Comparison of ENCODE assay signal across 24 mouse cellular contexts in the genomic region with DNA sequence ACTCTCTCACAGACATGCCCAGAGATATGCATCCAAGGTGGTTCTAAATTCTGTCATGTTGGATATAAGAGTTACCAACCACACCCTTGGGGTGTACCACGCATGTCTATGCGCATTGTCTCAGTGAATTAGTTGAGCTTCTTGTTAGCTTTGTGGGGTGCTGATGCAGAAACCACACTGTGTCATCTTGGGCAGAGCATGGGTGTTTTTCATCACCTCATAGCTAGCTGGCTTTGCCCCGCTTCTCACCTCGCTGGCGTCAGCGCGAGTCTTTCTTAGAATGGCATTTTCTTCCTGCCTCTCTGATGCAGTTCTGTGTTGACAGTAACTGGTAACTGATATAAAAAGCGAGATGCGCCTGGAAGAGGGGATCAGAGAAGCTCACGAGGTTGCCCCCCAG. TPM values are rescaled to one million over a fixed set of nuclear protein-coding genes. Genes with fewer than 3 reads are reported as not detected.
DNase-seq lines count a peak whose midpoint lies in the region; ATAC-seq and TF ChIP-seq lines count a peak whose summit lies in the region.
"Had no signal": no experiment of that assay in that cellular context is flagged by ENCODE, and none has a peak within 500 bp of the region (broad histone marks: within the 10 kb centered on the region; RNA-seq: fewer than 3 reads in every experiment).

No protein-coding gene starts in this region.

- H3K36me3 ChIP-seq in forebrain, embryonic 11.5 days (ENCODE audit: control insufficient read depth, insufficient read depth, low read length): no peaks in the 10 kb centered on the region
- no peaks in the 10 kb centered on the region for H3K36me3 ChIP-seq in forebrain, postnatal 0 days (ENCODE audit: insufficient read depth)
- H3K36me3 ChIP-seq: G1E had no signal

- H3K9me3 ChIP-seq in forebrain, embryonic 11.5 days (ENCODE audit: control insufficient read depth, low read length): no peaks in the 10 kb centered on the region
- no peaks in the 10 kb centered on the region for H3K9me3 ChIP-seq in forebrain, postnatal 0 days (ENCODE audit: low read length)
- H3K9me3 ChIP-seq: G1E had no signal

- H3K27me3 ChIP-seq in forebrain, embryonic 11.5 days (ENCODE audit: control insufficient read depth, insufficient read depth, low read length): no peaks in the 10 kb centered on the region
- no peaks in the 10 kb centered on the region for H3K27me3 ChIP-seq in forebrain, postnatal 0 days (ENCODE audit: insufficient read depth, low read length)
- H3K27me3 ChIP-seq: CH12.LX had no signal

- H3K4me2 ChIP-seq in forebrain, embryonic 11.5 days (ENCODE audit: low read depth, low read length, severe bottlenecking): no peak overlapping the region
- no peak overlapping the region for H3K4me2 ChIP-seq in forebrain, postnatal 0 days (ENCODE audit: low read depth)

- no peak for TF ChIP-seq CTCF in forebrain, postnatal 0 days (IDR thresholded peaks at IDR 0.05; ENCODE audit: low read depth)

- no peak overlapping the region for H3K27ac ChIP-seq in forebrain, embryonic 11.5 days (ENCODE audit: low read depth, low read length)
- no peak overlapping the region for H3K27ac ChIP-seq in forebrain, postnatal 0 days (ENCODE audit: low read depth, low read length)

- 93% methylated on average over 10 of the region's 10 CpGs for WGBS in forebrain, embryonic 11.5 days
- 86% methylated on average over 10 of the region's 10 CpGs for WGBS in forebrain, postnatal 0 days

- DNase-seq in forebrain, embryonic 11.5 days (ENCODE audit: low spot score): peak; percentile 33
- DNase-seq in forebrain, postnatal 0 days: no peak
- peak; percentile 56 for DNase-seq in heart, adult 11 months
- DNase-seq in heart, postnatal 4 days: no peak
- peak; percentile 26 to 61 for DNase-seq in natural killer cell, adult 2 months (ENCODE audit: low spot score in 2 of 2)
- DNase-seq in layer of hippocampus, postnatal 25 days (ENCODE audit: extremely low spot score in 1 of 2, low spot score in 1 of 2): no peak
- DNase-seq in c-Kit-positive CD71-positive TER-119-positive erythroid progenitor cells, embryonic 14.5 days (ENCODE audit: low spot score): no peak
- DNase-seq: adrenal gland, adult 2 months; adrenal gland, adult 8-10 months; adrenal gland, postnatal 10 days; adrenal gland, postnatal 14 days; adrenal gland, postnatal 25 days; adrenal gland, postnatal 36 days; B cell, adult 2 months; cerebellum, adult 11 months; cerebellum, adult 11-12 months; cerebellum, adult 18-20 months had no signal

- H3K9ac ChIP-seq in forebrain, embryonic 11.5 days (ENCODE audit: low read length): no peak overlapping the region
- H3K9ac ChIP-seq in forebrain, postnatal 0 days: no peak overlapping the region

- no peak overlapping the region for H3K4me3 ChIP-seq in forebrain, embryonic 11.5 days (ENCODE audit: low read depth, low read length)
- H3K4me3 ChIP-seq in forebrain, postnatal 0 days (ENCODE audit: low read depth, low read length): no peak overlapping the region

- no peak for ATAC-seq in forebrain, embryonic 11.5 days (replicated peaks; ENCODE audit: low FRiP score)
- no peak for ATAC-seq in forebrain, postnatal 0 days
- peak; percentile 58 for ATAC-seq in monocyte, adult 5-6 weeks (replicated peaks; ENCODE audit: insufficient number of reproducible peaks, low FRiP score, low TSS enrichment, poor library complexity, severe bottlenecking)
- ATAC-seq: activated CD4-positive, CD25-positive, alpha-beta regulatory T cell, adult 4 months; CD4-positive, CD25-positive, alpha-beta regulatory T cell, adult 4 months; Patski had no signal

- no peaks in the 10 kb centered on the region for H3K4me1 ChIP-seq in forebrain, embryonic 11.5 days (replicated peaks; ENCODE audit: control insufficient read depth, insufficient read depth, low read length)
- no peaks in the 10 kb centered on the region for H3K4me1 ChIP-seq in forebrain, postnatal 0 days (ENCODE audit: insufficient read depth)

RNA-seq across cellular contexts. Expression of a gene that starts 48.1 kb away (rescaled TPM):
- polyA plus RNA-seq in forebrain, embryonic 11.5 days (2014; fragmentation: Nextera tagmentation; extraction: Ambion mirVana): not detected in 2 replicates
- 0.86 and 2.4 TPM in 2 replicates for total RNA-seq in forebrain, postnatal 0 days (2014; rRNA removed)
- 3.0 and 4.7 TPM in 2 replicates for polyA plus RNA-seq in forebrain, postnatal 0 days (2015; fragmentation: Nextera tagmentation; extraction: Ambion mirVana)
- total RNA-seq in heart, postnatal 4 days (2021): under 1 TPM; 0.43 TPM
- total RNA-seq in monocyte, adult 5-6 weeks (2017): 1.4 TPM in 1 of 3 replicates, not detected in the others
- under 1 TPM; 0.68 to 0.98 TPM for total RNA-seq in layer of hippocampus, postnatal 25 days (2021)
- total RNA-seq: CH12.LX, G1E, MEL had no signal
- polyA plus RNA-seq: activated CD4-positive, CD25-positive, alpha-beta regulatory T cell, adult 4 months; CD4-positive, CD25-positive, alpha-beta regulatory T cell, adult 4 months; G1E; Patski had no signal

Comparison
In these comparisons a context has a peak if more than half of its experiments do, and no peak if none do; other contexts are left out.
1. DNase-seq: peak in forebrain, embryonic 11.5 days (single experiment), heart, adult 11 months (single experiment) and natural killer cell, adult 2 months (2 of 2); none in forebrain, postnatal 0 days (single experiment), heart, postnatal 4 days (single experiment), layer of hippocampus, postnatal 25 days (0 of 2) and c-Kit-positive CD71-positive TER-119-positive erythroid progenitor cells, embryonic 14.5 days (single experiment).